Mouse (Mus musculus) layer of hippocampus, adult 8-10 months (tissue): ENCODE measurements at regions not wholly inside any gene's neighbourhood (a gene's known extent, or its start where the extent isn't known, plus 50 kb on each side); places are given as distances from the start of the nearest gene placed in this dataset.

ENCODE experiments used
- DNase-seq, 2 experiments: peaks; one replicate each; pipeline ENCODE4 v3.0.0; 2022; ENCODE audit warnings: low spot score in 2 of 2

- DNase-seq, result no peak
These were observed 111.1 kb upstream of the S1pr3 start for GRCm38 (mm10) chr13:51297231-51297880.

DNA sequence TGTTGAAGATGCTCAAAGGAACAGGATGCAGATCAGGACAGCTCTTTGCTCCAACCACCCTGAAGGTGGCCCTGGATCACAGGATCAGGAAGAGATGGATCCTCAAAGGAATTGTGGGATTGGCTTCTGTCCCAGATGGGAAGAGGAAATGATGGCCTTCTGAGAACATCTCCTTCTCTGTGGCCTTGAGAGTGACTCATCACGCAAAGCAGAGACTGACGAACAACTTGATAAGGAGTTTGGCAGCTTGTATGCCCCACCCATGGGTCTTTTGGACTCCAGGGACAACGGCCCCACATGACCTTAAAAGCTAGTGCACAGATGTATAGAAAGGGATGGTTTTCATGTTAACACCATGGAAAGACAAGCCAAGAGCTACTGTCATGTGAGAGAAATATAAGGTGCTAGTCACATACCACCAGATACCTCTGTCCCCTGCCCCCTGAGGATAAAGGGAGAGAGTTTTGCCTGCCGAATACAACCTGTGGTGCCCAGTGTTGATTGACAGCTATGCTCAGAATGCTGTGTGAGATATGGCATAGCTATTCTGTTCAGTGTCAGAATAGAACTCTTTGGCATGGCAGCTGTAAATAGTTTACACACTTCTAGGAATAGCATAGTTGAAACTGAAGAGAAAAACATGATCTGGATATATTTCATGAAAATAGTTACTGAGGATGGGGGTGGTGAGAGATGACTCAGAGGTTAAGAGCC, 109.2 kb upstream of the S1pr3 start:
- DNase-seq, result no peak

DNA sequence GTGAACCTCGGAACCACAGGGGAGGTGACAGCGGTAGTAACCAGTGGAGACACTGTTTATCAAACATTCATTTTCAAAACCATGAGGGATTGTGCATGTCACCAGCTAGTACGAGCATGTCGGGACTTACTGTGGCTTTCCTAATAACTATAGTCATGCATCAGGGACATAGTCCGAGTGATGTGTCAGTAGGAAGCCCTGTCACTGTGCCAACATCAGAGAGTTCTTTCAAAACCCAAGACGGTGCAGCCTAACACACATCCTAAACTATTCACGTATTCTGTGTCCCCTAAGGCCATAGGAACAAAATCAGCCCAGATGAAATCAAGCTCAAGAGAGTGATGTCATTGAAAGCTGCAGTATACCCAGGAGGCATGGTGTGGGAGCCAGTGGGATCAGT, 107.0 kb upstream of the S1pr3 start:
- DNase-seq, result no peak

- DNase-seq, result no peak
These were observed 105.3 kb upstream of the S1pr3 start for GRCm38 (mm10) chr13:51303112-51303511.

- no peak for DNase-seq
These were observed 103.8 kb upstream of the S1pr3 start for GRCm38 (mm10) chr13:51304631-51305030.

DNA sequence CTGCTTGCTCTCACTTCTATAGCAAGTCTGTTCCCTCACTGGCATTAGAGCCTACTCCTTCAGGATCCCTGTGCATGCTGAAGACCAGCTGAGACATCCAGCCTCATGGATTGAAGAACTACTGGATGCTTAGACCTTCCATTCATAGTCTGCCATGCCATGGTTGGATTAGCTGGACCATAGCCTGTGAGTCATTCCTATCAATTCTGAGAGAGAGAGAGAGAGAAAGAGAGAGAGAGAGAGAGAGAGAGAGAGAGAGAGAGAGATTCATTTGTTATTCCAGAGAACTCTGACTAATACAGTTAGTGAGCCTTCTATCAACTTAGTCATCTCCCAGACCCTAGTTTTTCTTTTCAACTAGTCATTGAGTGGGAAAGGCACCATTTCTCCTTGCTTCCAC, 99.0 kb upstream of the S1pr3 start:
- DNase-seq, result no peak

DNA sequence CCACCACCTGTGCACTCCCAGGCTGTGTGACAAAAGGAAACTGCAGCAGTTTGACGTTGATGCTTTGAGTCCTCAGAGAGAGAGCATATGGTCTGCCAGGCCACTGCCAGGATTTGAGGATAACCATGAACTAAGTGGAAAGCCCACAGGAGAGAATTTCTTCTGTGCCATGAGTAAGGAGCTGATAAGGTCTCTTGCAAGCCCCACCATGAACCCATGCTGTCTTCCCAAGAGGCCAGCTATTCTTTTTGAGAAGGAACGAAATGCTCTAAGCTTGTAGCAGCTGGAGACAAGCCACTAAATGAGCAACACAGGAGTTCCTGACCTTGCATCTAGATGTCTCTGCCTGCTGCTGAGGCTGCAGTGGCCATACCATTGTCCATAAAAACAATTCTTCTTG, 98.4 kb upstream of the S1pr3 start:
- DNase-seq, result no peak

- DNase-seq, result no peak
These were observed 96.7 kb upstream of the S1pr3 start for GRCm38 (mm10) chr13:51311679-51312255.

GRCm38 (mm10) chr13:51313129-51313850, 95.1 kb upstream of the S1pr3 start:
- no peak for DNase-seq

DNA sequence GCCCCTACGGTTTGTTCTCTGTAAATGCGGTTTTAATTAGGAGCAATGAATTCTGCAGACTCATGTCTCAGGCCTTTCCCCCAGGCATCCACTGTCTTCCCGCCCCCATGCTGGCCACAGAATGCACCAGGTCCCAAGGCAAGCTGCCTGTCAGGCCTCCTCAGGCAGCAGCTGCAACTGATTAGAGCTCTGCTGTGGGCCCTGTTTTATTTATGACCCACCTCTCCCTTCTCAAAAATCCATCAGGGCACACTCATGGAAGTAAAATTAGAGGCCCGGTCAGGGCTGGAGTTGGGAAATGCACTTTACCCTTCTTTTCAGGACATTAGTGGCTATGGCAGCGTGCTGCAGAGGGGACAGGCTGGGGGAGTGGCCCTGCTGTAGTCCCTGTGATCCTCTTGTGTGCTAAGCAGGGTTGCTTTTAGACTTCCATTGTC, 93.9 kb upstream of the S1pr3 start:
- DNase-seq, result no peak

DNA sequence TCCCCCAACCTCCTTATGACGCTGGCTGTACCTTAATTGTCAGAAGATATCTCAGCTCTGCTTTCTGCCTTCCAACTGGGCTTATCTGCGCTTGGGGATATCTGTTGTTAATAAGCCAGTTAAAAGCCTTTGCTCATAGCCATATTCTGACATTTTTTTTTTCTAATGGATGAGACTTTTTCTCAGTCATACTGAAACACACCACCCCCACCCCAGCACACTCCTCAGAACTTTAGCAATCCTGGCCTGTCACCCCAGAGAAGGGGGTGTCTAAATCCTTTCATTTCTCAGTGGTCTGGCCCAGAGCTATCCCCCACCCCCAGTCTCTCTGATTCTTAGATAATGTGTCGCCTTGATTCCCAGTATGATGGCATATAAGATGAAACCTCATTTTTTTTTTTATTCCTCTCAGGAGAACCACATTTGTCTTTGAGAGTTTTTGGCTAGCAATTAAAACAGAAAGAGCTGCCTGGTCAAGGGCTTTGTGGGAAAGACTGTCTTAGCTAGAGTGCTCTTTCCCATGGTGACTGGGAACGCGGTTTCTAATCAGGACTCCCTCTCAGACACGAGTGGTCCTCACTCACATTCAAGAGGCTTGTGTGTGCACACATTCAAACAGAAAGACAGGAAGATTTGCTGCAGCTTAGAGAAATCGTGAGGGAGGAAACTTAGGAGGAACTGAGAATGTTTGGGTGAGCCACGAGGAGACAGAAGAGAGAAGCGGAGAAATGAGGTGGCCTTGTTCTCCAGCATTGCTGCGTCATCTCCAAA, 93.2 kb upstream of the S1pr3 start:
- DNase-seq, result no peak

GRCm38 (mm10) chr13:51315779-51316041, 92.7 kb upstream of the S1pr3 start:
- no peak for DNase-seq

GRCm38 (mm10) chr13:51323058-51323715, 85.3 kb upstream of the S1pr3 start:
- no peak for DNase-seq

DNA sequence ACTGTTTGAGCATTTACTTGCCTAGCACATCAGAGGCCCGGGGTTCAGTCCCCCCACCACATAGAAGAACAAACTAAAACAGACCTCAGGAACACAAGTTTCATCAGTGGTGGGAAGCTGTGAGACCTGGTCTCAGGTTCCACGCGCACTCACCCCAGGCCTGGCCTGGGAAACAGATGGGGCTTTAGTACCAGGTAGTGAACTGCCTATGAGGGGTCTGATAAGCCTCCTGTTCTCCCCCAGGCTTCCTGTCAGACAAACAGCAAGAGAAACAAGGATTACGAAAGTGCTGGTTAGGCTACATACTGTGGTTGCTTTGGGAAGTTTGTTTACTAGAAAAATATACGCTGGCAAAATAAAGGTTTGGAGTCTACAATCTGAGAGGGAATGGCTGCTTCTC, 83.7 kb upstream of the S1pr3 start:
- no peak for DNase-seq

DNA sequence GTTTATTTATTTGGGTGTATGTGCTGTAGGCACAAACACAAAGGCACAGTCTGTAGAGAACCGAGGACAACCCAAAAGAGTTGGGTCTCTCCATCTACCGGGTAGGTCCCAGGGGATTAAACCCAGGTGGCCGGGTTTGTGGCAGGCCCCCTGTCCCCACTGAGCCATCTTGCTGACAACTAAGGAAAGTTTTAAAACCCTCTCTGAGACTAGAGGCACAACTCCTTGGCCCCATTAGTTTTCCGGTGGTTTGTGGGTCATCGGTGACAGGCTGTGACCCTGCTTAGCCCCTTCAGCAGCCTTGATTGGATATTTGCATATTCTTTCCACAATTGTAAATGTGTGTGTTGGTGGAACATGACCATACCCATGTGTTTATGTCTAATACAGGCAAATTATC, 83.1 kb upstream of the S1pr3 start:
- no peak for DNase-seq

DNA sequence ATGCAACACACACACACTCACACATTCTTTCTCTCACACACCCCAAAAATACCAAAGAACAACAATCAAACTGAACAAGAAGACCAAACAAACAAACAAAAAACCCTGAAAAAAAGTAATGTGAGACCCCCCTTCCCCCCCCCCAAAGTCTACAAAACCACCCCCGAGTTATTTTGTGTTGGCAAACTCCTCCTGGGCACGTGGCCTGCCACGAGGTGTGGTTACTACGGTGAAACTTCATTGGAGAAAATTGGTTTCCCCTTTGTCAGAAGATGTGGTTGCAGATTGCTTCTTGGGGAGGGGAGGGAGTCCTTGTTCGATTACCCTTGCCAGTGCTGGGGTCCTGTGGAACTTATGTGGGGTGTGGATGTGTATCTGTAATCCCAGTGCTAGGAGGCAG, 82.3 kb upstream of the S1pr3 start:
- no peak for DNase-seq

DNA sequence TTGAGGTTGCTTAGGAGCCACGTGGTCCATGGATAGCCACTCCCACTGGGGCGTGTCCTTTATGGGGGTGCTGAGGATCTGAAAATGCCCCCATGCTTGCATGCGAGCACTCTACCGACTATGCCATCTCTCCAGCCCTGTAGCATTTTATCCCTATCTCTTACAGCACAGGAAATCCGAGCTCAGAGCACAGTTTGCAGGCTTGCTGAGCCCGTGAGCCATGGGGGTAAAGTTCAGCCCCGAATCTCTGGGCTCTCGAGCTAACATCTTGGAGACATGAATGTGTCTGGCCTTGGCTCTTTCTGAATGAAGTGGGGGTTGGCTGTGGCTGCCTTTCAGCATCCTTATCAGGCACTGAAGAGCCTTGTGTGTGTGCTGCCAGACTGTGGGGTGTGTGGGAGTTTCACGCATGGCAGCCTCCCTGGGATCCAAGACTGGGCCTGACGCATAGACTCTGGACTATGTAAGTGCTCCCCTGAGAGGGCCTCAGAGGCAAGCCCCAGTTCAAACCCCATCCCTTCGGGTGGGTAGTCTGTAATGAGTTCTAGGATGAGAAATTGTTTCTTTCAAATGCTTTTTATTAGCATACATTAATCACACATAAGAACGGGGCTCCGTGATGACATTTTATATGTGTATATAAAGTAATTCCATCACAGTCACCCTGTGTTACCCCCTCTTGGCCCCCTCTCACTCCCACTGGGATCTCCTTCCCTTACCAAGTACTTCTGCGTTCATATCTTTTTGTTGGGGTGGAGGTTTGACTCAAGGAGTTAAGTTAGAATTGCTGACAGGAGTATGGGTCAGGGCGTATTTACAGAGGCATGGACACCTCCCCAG, 80.1 kb upstream of the S1pr3 start:
- peak; percentile 15 to 35 for DNase-seq

DNA sequence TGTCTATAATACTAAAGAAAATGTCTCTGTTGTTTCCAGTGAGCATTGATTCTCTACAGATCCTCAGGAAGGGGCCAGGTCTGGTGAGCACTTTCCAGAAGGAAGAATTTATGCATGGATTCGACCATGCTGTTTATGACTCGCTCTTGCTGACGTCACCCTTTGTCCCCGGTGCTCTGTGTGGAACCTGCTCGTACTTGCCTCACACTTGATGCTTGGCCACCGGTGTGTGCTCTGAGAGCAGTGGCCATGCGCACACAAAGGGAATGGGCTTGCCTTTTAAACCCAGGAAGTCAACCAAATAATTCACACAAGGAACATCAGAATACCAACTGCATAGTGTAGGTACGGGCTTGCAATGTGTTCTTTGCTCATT, 79.5 kb upstream of the S1pr3 start:
- DNase-seq, result no peak

- no peak for DNase-seq
These were observed 78.7 kb upstream of the S1pr3 start for GRCm38 (mm10) chr13:51329717-51330116.

- no peak for DNase-seq
These were observed 76.2 kb upstream of the S1pr3 start for GRCm38 (mm10) chr13:51332271-51332670.
